Mouse (Mus musculus): ENCODE measurements around the gene Orm2.

The Orm2 gene

DNA sequence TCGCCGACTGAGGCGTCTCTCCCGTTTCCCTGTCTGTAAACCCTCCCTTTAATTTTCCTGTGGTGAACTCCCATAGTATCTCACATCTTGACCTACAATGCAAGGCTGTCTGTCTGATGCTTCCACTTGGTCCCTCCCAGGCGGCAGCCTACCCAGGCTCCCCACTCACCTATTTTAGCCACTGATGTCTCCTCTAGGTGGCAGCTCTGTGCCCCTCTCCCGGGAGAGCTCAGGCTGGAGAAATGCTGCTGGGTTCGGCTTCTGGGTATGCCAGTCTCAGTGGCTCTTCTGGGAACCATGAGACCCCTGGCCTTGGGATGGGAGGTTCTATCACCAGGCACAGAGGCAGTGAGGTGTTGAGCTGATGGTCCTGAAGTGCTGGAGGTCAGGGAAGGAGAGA, 15.2 kb downstream of the Orm2 start:
- no peak for DNase-seq (ENCODE audit: low spot score in 2 of 2)

DNA sequence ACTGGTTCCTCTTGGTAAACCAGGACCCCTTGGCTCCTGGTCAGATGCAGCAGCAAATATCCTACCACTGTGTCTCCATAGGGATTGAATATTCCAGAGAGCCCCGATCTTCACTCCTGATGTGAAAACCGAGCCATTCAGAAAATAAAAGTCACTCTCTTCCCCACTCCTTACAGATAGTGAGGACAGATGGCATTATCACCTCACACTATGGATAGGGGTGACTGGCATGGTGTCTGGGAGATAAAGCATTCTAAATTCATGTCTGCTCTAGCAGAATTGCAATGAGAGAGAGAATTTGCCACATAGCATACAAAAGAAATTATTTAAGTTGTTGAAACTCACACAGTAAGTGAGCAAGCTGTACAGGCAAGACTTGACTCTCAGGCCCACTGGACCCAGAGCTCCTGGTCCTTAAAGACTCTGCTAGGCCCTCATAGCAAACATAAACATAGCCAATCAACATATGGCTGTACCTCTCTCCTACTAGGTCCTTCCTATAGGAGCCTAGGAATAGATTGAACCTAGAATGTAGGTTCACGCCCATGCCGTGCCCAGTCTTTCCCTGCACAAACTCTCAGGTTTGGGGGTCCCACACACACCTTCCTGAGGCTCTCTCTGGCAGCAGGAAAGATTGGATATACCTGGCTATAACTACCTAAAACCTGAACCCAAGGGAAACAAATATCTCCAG, 20.6 kb downstream of the Orm2 start:
- DNase-seq (ENCODE audit: low spot score in 2 of 2) = no peak

DNA sequence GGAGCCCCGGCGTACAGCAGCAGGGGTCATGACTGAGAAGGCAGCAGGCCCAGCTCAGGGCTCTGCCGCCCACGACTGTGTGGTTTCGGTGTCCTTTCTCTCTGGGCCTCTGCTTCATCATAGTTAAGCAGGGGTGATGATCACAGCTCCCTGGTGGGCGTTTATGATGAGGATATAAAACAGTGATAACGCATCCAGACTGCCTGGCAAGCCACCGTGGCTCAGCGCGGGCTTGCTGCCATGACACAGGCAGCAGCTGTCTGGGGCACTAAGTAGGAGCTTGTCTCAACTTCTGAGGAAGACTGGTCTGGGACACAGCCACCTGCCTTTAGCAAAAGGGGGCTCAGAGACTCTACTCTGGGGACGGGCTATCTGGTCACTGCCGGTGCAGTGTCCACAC, 21.2 kb downstream of the Orm2 start:
- no peak for DNase-seq (ENCODE audit: low spot score in 2 of 2)

DNA sequence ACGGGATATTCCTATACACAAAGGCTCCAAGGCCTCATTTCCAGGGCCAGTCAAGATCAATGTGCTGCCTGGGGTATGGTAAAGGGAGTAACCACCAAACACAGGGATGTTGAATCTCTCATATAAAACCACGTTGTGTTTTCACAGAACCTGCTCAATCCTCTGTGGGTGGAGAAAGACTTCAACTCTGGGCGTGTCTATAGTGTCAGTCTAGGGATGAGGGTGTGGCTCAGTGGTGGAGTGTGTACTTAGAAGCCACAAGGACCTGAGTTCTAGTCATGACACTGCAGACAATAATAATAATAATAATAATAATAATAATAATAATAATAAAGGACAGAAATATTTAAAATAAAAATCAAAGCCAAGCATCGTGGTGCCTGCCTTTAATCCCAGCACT, 22.0 kb downstream of the Orm2 start:
- no peak for DNase-seq (ENCODE audit: low spot score in 2 of 2)

DNA sequence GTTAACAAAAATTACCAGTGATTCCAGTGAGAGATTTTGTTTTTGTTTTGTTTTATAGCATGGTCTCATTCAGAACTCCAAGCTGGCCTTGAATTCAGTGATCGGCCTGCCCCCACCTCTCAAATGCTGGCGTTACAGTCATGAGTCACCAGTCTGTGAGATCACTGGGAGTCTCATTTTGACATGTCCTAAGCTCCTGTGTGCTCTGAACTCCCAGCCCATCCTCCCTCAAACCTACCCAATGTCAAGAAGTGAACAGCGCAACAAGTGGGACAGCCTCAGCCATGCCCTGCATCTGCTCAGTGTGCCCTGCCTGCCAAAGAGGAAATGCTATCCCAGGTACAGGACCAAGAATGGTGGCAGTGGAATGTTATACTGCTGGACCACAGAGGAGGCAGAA, 23.0 kb downstream of the Orm2 start:
- DNase-seq (ENCODE audit: low spot score in 2 of 2) = peak in 1 of 2 experiments; percentile 48

DNA sequence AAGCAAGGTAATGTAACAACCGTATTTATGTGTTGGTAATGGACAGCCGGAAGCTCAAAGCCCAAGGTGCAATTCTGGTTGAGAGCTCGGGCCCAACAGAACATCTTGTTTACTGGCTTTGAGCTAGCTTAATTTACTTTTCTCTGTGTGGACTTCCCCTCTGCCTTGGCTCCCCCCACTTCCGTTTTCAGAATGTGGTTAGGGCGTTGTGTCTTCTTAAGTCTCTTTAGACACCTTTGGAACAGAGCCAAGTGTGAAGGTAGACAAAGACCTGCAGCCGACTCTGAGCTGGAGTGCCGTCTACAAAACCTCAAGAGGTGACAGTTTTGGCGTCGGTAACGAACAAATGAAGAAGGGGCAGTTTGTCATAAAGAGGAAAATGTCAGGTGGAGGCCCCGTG, 23.5 kb downstream of the Orm2 start:
- peak; percentile 91 to 94 for DNase-seq (ENCODE audit: low spot score in 2 of 2)

DNA sequence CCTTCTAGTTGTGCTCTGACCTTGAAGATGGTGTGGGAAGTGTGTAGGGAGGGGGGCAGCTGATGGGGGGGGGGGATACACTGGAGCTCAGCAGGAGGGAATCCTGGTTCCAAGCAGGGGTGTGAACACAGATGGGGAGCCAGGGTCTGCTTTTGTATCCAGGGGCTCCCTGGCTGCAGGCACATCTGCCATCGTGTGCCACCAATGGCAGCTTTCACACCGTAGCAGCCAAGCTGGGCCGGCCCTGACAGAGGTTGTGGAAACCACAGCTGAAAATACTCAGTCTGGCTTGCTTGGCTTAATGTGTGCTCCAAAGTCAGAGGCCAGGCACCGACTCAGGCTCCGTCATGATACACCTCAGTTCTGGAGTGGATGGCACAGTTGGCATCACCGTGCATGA, 25.8 kb downstream of the Orm2 start:
- peak in 1 of 2 experiments; percentile 23 for DNase-seq (ENCODE audit: low spot score in 2 of 2)

DNA sequence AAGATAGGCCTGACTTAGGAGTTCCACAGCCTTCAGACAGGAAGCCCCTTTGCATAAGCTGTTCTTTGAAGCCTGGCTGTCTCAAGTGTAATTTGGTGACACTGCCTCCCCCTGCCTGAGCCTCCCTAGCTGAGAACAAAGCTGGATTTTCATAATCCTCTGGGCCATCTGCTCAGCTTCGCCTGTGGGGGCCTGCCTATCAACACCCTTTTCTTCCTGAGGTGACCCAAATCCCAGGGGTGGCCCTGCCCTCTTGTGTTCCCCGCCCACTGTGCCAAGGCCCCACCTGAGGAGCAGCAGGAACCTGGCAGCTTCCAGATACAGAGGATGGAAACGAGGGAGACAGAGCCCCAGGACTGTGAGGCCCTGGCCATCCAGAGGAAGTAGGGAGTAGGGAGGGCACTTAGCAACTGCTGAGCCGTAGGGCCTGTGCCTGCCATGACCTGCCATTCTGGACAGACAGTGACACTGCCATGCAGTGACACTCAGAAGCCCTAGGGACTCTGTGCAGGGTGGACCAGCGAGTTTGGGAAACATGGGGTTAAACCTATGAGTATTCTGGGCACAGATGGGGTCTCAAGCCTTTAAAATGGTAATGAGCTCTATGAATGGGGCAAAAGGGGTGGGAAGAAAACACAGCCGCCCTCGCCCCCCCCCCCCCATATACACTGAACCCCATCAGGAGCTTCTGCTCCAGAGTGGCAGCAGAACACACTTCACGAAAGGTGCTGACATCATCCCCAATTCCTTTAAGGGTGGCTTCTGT, 27.1 kb downstream of the Orm2 start:
- DNase-seq (ENCODE audit: low spot score in 2 of 2) = peak in 1 of 2 experiments; percentile 54

DNA sequence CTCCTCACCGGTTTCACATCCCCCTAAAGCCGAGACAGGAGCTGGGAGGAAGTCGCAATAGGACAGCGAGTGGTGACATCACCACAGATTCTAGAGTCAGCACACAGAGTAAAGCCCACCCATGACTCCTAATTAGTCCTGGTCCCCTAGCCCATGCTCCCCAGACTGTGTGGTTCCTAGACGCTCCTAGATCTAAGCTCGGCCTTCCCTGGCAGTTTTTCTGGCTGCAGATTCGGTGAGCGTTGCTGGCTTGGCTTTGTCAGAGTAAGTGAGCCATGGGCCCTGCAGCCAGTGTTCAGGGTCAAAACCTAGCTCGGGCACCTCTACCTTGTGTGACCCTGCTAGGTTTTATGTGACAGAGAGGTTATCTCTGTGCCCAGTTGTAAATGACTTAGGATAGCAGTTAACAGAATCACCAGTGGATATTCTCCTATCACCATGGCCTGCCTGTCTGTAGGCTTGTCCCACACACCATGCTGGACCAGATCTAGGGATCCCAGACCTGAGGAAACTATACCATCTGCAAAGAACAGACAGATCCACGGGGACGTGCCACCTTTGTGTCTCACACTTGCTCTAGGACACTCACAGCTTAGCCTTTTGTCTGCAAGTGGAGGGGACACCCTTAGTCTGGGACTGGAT, 27.8 kb downstream of the Orm2 start:
- no peak for DNase-seq (ENCODE audit: low spot score in 2 of 2)

DNA sequence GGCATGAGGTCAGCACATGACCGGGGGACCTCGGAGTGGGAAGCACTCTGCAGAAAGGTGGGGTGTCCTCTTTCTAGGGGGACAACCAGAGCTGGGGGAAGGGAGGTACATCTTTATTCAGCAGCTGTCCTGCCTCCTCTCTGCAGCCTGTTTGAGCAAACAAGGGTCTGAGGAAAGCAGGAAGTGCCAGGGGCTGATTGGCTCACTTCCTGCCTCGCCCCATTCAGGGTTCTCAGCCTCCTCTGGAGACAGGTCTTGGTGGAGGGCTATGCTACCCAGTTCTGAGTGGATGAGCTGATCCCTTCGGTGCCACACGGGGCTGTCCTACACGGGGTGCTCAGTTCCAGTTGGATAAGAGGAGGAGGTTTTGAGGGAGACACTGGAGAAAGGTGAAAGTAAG, 29.1 kb downstream of the Orm2 start:
- peak in 1 of 2 experiments; percentile 36 for DNase-seq (ENCODE audit: low spot score in 2 of 2)

DNA sequence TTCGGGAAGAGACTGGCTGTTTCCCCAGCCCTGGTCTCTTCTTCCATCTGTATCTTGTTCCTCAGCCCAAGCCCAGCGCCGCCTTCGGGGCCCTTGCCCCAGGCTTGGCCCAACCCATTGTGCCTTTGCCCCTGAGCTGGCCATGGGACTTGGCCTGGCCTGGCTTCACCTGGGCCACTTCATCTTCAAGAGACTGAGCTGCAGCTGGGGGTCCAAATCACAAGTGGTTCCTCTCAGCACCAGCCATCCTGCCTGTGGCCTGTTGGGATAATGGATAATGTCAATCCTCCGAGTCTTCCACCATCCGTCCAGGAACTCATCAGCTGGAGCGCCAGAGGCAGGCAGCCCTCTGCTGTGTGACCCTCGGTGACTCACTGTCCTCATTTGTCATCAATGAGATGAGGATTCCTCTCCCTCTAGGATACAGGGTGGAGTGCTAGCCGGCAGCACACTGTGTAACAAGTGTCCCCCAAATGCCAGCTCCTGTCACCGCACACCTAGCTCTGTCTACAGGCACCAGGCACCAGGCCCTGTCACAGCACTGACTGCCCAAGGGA, 35.8 kb downstream of the Orm2 start:
- no peak for DNase-seq (ENCODE audit: low spot score in 2 of 2)

DNA sequence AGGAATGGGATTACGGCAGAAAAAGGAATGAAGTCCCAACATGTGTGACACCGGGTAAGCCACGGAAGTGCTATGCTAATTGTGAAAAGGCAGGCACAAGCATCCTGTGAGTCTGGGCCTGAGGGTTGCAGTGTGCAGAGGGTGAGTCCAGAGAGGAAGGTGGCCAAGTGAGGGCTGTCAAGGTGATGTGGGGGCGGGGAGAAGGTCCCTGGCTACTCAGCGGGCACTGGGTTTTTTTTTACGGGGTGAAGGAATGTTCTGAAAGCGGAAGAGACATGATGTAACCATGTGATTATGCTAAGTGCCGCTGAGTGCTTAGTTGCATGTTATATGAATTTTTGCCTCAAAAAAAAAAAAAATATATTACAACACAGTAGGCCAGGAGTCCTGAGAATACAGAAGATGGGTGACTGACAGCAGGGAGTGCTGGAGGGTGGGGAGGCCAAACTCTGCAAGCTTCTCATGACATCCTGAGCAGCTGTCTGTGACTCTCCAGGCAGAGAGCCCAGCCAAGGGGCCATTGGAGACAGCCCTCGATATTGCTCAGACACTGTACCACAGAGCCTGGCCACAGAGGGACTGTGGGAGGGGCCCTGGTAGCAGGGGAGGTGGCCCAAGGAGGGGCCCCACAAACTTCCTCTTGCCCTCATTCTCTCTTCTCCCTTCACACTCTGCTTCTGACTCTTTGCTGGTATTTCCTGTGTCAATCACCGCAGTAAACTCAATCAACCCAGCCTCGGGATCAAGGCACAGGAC, 36.8 kb downstream of the Orm2 start:
- peak; percentile 86 to 91 for DNase-seq (ENCODE audit: low spot score in 2 of 2)

DNA sequence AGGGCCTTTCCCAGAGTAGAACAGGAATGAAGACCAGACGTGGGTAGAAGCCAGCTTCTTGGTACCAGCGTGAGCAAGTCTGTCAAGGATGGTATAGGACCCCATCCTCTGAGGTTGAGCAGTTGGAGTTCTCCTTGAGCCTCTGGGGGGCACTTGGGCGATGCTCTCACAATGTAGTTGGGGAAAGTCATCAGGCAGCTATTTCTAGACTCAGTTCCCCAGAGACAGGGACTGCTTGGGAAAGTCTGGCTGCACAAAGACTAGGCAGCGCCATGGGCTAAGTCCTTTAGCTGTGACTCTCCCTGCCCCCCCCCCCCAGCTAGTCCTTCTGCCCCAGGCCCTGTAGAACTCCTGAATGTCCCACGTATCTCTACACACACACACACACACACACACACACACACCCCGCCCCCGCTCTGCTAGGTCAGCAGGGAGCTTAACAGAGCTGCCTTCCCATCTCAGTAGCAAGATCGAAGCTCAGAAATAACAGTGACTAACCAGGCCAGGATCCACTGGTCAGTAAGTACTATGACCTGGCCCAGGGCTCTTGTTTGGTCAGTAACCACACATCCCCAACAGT, 37.5 kb downstream of the Orm2 start:
- DNase-seq (ENCODE audit: low spot score in 2 of 2) = no peak

DNA sequence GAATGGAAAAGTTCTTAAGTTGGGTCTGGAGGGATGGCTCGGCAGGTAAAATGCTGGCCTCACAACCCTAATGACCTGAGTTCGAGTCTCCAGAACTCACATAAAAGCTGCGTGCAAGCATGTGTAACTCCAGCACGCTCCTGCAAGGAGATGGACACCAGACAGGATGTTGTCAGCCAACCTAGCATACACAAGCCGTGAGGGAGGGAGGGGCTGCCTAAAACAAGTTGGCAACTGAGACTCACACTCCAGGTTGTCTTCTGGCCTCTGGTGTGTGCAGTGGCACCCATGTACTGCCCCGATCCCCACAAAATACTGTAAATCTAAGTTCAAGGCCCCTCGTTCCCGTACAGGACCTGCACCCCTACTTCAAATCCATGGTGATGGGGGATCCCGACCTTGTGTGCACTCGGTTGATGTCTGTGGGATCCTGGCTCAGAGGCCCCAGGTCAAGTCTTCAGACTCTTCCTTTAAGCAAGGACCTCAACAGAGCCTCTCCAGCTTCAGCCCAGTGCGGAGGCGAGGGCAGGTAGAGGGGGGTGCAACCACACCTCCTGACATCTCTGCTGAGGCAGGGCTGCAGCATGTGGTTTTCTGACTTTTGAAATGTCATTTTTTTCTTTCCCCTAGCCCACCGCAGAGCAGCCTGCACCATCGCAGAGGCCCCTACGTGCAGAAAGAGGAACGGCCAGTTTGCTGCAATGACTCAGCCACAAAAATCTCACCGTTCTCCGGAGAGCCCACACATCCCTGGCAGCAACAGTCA, 38.5 kb downstream of the Orm2 start:
- peak; percentile 80 to 89 for DNase-seq (ENCODE audit: low spot score in 2 of 2)

DNA sequence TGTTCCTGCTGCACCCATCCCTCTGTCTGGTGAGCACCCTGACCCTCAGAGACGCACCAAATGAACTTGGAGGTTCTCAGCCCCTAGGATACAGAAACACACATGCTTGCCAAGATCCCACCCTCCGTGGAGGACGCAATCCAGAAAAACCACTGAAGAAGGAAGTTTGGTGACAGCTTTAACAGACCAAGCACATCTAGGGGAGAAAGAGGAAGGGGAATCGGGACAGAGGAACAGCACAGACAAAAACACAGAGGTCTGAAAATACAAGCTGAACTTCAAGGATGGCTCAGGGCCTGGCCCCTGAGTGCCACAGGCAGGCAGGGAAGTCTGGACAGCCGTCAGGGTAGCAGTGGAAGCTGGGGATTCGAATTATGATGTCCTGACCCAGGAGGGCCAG, 39.4 kb downstream of the Orm2 start:
- no peak for DNase-seq (ENCODE audit: low spot score in 2 of 2)

DNA sequence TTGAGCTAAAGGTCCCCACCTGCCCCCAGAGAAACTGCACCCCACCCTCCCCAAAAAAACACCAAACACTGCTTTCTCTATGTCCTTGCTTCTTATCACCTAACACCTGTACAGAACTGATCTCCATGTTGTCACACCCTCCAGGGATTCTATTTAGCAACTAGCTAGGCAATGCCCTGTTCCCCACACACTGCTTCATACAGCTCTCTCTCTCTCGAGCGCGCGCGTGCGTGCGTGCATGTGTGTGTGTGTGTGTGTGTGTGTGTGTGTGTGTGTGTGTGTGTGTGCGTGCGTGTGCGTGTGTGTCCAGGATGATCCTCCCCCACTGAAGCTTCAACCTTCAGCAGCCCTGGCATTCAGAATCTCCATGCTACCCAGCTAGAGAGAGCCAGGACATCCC, 39.8 kb downstream of the Orm2 start:
- DNase-seq (ENCODE audit: low spot score in 2 of 2) = no peak

DNA sequence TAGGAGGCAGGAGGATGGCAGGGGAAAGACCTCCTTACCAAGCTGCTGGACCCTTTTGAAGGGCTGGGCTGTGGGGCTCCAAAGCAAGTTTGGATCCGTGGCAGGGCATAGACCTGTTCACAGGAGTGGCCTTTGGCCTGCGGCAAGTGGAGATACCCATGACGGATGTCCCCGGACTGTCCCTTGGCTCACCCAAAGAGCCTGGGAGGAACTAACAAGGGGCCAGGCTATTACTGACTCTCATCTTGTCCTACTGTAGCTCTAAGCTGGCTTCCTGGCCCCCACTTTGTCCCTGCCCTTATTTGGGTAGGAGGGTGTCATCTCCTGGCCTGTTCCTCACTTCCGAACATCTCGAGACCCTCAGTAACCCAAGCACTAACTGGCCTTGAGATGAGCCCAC, 40.3 kb downstream of the Orm2 start:
- peak in 1 of 2 experiments; percentile 56 for DNase-seq (ENCODE audit: low spot score in 2 of 2)

DNA sequence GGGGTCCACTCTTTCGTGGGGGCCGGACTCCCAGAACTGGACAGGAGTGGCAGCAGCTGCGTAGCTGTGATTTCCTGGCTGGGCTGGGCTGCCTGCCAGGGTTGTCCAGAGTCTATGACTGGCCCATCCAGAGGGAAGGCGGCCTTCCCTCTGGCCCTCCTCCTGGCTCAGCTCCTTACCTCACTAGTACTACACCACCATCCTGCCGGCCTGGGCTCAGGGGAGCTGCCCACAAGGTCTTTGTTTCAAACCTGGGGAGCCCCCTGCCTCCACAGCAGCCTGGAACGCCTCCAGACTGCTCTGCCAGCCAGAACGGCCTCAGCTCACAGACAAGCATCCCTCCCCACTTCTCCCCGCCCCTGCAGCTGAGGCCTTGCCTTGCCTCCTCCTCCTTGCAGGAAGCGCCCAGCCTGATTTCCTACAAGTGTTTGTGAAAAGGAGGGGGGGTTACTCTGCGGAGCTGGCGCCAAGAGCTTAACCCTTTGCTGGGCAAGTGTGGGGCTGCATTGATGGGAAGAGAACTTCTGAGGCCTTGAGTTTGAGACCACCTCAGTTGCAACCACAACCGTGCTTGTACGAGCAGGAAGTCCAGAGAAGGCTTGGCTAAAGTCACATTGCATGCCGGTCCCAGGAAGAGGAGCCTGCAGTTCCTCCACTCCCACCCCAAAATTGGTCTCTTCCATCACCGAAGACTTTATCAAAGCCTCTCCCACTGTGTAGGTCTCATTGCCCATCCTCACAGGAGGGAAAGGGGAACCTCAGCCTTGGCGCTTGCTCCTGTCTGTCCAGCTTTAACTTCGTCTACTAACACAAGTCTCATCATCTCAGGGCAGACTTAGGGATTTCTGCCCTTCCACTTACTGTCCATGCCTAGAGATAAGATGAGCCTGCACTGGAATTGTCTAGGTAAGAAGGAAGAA, 41.1 kb downstream of the Orm2 start, which contains the start of gene Akna:
Gene Akna (minus strand): TSS at position 315 of the 920 bp plus-strand sequence.
- peak; percentile 65 to 70 for DNase-seq (ENCODE audit: low spot score in 2 of 2)

DNA sequence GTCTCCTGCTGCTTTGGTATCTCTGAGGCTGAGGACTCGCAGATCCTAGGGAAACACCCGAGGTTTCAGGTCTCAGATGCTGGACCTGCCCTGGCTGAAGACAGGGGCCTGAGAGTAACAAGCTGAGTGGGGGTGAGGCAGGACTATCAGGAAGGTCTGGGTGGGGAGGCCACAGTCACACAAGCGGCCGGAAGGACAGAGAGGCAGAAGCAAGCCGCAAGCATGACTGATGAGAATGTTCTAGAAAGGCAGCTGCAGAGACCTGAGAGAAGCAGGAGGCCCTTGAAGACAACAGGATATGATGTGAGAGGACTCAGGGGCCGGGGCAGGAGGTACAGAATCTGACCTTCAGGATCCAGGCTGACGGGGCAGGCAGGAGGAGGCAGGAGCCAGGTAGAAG, 42.0 kb downstream of the Orm2 start:
- peak; percentile 79 to 85 for DNase-seq (ENCODE audit: low spot score in 2 of 2)

Measured in natural killer cell, adult 2 months (primary cell).